Mouse (Mus musculus) brain, embryonic 14.5 days (tissue): Measurements from ENCODE around the gene Gsta4.

Source experiments
- CTCF ChIP-seq: fragments of 200-500 bp; IDR thresholded peaks from 2 replicates; pipeline ENCODE4 v1.5.1; 2012; ENCODE audit warnings: inconsistent platforms, mild to moderate bottlenecking, moderate library complexity, borderline replicate concordance; ENCODE audit not compliant: insufficient read depth, insufficient read length; ENCODE audit errors: extremely low read depth
- POLR2A ChIP-seq: fragments of 200-500 bp; IDR thresholded peaks from 2 replicates; pipeline ENCODE4 v1.6.1; 2012; ENCODE audit warnings: mild to moderate bottlenecking, inconsistent platforms, borderline replicate concordance; ENCODE audit not compliant: poor library complexity, insufficient read depth, insufficient read length, severe bottlenecking; ENCODE audit errors: extremely low read depth

GRCm38 (mm10) chr9:78225304-78225703 lies 42.7 kb downstream of the Gsta4 start:
- TF ChIP-seq POLR2A (no peak), CTCF (no peak)
